Mouse (Mus musculus) R1 (cell line): ENCODE measurements at regions not wholly inside any gene's neighbourhood (a gene's known extent, or its start where the extent isn't known, plus 50 kb on each side); places are given as distances from the start of the nearest gene placed in this dataset.

Experiments used
- DNase-seq: peaks from one replicate; pipeline ENCODE4 v3.0.0-alpha.2; 2018; ENCODE audit warnings: low read depth, low spot score

GRCm38 (mm10) chr5:18579518-18579917 lies 219.4 kb upstream of the Gnai1 start:
- DNase-seq, result peak; percentile 8

- DNase-seq, result peak; percentile 96
Observed at GRCm38 (mm10) chr5:18565176-18565920, 205.2 kb upstream of the Gnai1 start.

GRCm38 (mm10) chr5:18564246-18564645 lies 204.1 kb upstream of the Gnai1 start:
- DNase-seq, result peak; percentile 78

- peak; percentile 60 for DNase-seq
Observed at GRCm38 (mm10) chr5:18563073-18563472, 202.9 kb upstream of the Gnai1 start.

GRCm38 (mm10) chr5:18561911-18562310 lies 201.8 kb upstream of the Gnai1 start:
- peak; percentile 85 for DNase-seq

GRCm38 (mm10) chr5:18554377-18554776 lies 194.2 kb upstream of the Gnai1 start:
- DNase-seq, result peak; percentile 34
